Mouse (Mus musculus) adrenal gland (tissue): ENCODE results near the gene Serpini1.

Experiments used
- intact Hi-C: fragments of 180-260 bp; cut with DNase I; formaldehyde crosslinking; loops from one replicate; pipeline ENCODE4 v1.15.1; 2025
- long read RNA-seq, 2 experiments: library from polyadenylated mRNA; unstranded; transcript quantifications; one replicate each; pipeline ENCODE4 v2.0.0; 2020; ENCODE audit warnings: borderline replicate concordance in 1 of 2; ENCODE audit not compliant: insufficient replicate concordance in 1 of 2

Gene Serpini1
- long read RNA-seq, experiment 1, full-length matches to known transcripts: 9 of 9 reads
- long read RNA-seq, experiment 1, partial matches to known transcripts: 0 of 9 reads
- long read RNA-seq, experiment 1, other reads (novel, unspliced or antisense): 0 of 9 reads
- long read RNA-seq, experiment 2, full-length matches to known transcripts: 2 of 4 reads
- long read RNA-seq, experiment 2, partial matches to known transcripts: 0 of 4 reads
- long read RNA-seq, experiment 2, other reads (novel, unspliced or antisense): 2 of 4 reads

GRCm38 (mm10) chr3:75557292-75557691 is at the start of gene Serpini1:
Gene Serpini1 (plus strand): TSS chr3:75557547.
- intact Hi-C loops: no loop called here

DNA sequence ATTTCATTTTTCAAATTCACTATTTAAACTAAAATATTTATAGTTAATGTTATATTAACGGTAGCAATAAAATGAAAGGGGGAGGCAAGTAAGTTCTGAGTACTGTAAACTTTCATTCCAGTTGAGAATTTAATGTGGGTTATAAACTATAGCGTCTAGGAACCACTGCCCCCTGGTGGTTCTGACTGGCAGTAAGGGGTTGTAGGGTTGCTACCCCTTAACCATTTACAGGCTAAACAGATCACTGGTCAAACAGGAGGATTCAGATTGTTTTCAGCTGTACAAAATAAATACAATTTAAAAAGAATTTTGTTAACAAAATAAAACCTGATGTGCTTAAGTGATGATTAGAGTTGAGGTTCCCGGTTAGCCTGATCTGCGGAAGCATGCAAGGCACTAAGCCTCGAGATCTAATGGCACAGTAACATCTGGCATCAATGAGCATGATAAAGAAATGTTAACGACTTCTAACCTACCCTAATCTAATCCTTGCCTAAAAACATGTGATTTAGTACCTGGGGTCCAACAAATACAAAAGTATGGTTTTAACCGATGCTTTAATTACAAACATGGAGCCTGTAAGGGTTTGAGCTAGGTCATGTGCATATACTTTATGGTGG is 39.6 kb upstream of the Serpini1 start:
- intact Hi-C loops: no loop called here

GRCm38 (mm10) chr3:75521314-75521713 is 36.0 kb upstream of the Serpini1 start:
- intact Hi-C loops: no loop called here

GRCm38 (mm10) chr3:75522527-75522926 is 34.8 kb upstream of the Serpini1 start:
- intact Hi-C loops: no loop called here

- intact Hi-C loops: no loop called here
These were observed 26.3 kb upstream of the Serpini1 start for GRCm38 (mm10) chr3:75531074-75531473.

DNA sequence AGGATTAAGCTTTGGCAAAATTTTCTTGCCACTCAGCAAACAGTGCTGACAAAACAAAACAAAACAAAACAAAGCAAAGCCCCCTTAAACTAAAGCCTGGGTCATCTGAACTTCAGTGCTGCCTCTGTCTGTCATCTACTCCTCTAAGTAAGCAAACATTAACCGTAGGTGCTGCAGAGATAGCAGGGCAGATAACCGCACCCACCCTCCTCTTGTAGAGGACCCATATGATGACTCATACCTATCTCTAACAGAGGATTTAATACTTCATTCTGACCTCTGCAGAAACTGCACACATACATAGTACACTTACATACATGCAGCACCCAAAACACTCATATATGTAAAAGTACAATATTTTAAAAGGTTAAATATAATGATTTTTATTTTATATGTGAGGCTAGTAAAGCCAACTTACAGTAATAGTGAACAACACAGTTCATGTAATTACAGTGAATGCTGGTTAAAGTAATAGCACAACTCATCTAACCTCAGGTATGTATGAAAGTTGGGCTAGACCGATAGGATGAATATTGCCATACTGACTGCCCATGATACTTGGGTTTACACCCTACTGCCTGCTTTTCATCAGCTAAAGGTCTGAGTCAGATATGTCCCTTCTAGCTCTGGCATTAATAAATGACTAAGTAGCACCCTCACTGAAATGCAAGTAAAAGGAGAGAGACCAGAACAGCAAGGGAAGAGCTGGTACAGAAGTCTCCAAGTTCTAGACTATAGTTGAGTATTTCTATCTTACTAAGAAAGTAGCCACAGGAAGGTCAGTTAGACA is 23.1 kb upstream of the Serpini1 start:
- intact Hi-C loops: no loop called here

DNA sequence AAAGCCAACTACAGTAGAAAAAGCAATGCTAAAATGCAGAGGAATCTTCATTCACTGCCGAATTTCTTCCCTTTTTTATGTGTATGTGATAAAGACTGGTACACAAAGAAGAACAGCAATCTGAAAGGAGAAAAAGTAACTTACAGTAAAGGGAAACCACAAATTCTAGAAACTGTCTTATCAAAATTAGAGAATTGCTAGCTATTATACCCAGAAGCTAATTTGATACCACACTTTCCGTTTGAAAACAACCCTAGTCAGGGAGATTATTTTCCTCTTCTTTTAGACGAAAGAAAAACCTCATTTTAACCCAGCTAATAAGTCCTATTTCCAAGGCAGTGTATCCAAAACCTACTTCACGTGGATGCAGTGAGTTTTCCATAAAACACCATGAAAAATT is 16.1 kb upstream of the Serpini1 start:
- intact Hi-C loops: no loop called here

DNA sequence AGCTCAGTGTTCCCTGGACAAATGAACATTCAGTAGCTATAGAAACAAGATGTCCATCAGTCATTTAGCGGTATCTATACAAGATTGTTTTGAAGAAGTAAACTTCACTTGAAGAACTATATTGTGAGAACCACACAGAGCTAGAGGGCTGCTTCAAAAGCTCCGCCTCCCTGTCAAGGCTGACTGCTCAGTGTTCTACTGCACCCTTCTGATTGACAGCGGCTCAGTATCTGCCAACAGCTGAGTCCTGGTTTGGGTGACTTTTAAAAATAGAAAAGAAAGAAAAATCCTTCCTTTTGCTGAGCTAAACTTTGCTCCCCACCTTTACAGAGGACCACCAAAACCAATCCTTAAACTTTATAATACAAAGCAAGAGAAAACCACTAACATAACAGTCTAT is 14.5 kb upstream of the Serpini1 start:
- intact Hi-C loops: no loop called here

- intact Hi-C loops: no loop called here
These were observed 13.1 kb upstream of the Serpini1 start for GRCm38 (mm10) chr3:75544287-75544686.

DNA sequence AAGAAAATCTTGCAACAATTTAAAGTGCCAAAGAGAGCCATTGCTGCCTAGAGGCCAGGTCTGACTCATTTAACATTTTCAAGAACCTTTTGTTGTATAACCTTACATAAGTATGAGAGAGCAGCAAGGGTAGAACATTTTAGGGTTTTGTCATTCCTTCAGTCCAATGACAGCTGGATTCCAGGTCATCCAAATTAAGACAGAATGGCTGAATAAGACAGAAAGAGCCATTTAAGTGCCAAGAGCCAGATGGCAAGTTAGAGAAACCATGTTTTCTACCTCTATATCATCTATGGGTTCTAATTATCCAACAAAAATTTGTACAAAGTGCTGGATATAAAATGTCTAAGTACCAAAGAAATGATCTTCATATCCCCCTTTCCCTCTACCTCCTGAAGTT is 6.1 kb upstream of the Serpini1 start:
- intact Hi-C loops: no loop called here

GRCm38 (mm10) chr3:75556121-75556694 is 1.1 kb upstream of the Serpini1 start:
- intact Hi-C loops: no loop called here

GRCm38 (mm10) chr3:75556695-75557291 is 554 bp upstream of the Serpini1 start, which contains the start of gene Pdcd10:
Gene Pdcd10 (minus strand): TSS chr3:75556856.
- intact Hi-C loops: no loop called here

DNA sequence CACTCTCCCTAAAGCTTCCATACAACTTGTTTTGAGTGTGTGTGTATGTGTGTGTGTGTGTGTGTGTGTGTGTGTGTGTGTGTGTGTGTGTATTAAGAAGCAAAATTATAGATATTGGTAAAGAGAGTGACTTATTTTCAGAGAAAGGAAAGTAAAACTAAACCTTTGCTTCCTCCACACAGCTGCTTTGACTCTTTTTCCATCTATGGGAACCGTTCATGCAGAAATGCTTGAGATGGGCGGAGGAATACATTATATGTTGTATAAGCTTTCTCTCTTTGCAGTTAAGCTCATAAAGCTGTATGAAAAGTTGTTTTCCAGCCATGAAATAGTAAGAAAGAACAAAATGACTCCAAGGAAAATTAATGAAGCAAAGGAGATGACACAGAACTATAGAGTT is 16.7 kb downstream of the Serpini1 start:
- intact Hi-C loops: no loop called here

DNA sequence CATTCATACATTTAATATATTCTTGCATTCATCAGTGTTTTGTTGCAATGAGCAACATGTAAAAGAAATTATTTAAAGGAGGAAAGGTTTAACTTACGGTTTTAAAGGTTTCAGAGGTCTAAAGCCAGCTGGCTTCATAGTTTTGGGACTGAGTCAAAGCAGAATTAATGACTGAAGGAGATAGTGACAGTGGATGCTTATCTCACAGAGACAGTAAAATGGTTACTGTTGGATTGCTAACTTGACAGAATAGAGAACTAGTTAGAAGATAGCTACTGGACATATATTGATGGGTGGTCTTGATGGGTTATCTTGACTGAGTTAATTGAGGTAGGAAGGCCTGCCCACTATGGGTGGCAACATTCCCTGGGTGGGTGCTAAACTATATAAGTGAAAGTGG is 18.2 kb downstream of the Serpini1 start:
- intact Hi-C loops: no loop called here

GRCm38 (mm10) chr3:75579352-75579751 is 22.0 kb downstream of the Serpini1 start:
- intact Hi-C loops: no loop called here

DNA sequence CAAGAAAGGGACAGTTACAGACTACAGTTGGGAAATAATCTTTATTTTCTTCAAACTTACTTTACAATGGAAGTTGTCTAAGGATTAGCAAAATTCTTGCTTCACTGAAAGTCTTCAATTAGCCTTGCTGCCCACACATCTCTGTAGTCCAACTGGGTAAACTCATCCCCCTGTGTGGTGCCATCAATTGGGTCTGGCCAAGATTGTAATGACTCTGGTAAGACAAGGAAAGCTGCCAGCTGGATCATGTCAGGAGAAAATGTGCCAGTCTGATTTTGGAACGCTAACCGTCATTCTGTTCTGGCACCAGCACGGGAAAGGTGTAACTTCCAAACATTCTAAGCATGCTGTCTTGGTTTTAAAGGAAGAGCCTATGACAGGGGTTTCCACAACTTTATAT is 25.9 kb downstream of the Serpini1 start:
- intact Hi-C loops: no loop called here

DNA sequence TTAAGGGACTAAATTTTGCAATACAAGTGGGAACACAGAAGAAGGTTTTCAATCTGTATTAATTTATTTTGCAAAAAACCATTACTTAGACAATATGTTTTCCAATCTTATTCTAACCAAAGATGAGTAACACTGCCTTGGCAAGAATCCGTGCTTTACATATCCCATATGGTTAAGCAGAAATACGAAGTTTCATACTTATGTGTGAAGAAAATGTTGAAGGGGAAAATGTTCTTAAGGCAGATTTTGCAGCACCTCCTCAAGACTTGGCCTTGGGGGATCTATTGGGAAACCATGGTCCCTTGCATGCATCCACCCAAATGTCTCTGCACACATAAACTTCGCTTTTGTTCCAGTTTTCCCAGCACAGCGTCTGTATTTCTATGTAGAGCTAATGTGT is 27.6 kb downstream of the Serpini1 start:
- intact Hi-C loops: no loop called here

DNA sequence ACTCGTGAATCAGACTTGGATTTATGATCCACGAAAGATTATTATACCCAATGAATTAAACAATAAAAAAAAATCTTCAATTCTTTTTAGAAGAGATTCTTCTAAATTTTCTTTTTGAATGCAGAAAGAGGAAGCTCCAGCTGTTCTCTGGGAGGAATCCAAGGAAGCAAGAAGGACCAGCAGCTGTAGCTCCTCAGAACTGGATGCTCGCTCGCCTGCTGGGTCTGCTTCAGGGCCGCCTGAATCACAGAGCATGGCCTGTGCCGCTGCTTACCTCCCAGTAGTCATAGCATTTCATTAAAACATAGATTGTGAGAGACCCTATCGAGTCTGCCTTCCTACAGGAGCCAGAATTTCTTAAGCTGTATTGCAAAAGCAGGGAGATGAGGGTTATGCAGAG is 53.7 kb downstream of the Serpini1 start:
- intact Hi-C loops: no loop called here

- intact Hi-C loops: no loop called here
These were observed 67.3 kb downstream of the Serpini1 start for GRCm38 (mm10) chr3:75624627-75625026.

DNA sequence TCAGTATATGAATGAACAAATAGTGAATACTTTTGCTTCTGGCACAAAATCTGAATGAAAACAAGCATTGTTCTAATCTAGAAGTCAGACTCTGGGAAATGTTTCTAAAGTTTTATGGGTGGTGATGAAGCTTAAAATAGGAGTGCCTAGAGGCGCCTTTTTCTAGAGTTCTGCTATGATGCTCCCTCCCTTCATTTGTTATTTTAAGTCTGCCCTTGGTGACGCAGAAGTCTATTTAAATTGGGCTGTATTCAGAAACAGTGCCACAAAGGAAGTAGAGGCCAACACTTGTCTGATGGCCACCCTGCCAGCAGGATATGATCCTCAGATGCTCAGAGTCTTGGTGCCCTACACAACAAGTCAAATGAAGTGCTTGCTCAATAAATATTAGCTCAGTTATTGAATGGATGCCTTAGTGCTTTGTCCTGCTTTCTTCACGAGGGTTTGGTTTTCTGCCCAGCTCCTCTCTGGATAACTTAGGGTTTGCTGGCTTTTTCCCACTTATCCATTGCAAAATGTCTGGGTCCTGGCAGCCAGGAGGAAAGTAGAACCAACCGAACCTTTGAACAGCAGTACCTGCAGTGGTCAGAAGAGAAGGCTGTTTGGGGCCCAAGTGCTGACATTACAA is 73.8 kb downstream of the Serpini1 start:
- intact Hi-C loops: no loop called here

- intact Hi-C loops: no loop called here
These were observed 75.9 kb downstream of the Serpini1 start for GRCm38 (mm10) chr3:75633221-75633620.
